Mouse (Mus musculus) stomach, postnatal 0 days (tissue): Measurements from ENCODE around the gene Adk. TPM values are rescaled to one million over a fixed set of nuclear protein-coding genes. Genes with fewer than 3 reads are reported as not detected.

Source experiments
- ATAC-seq: fragments of 200-750 bp; cut with Nextera tagmentation; 2 replicates; pipeline ENCODE4 v1.8.0; 2017; ENCODE audit not compliant: low FRiP score, low TSS enrichment
- DNase-seq: peaks from one replicate; pipeline ENCODE4 v3.0.0-alpha.2; 2016; ENCODE audit warnings: low spot score
- H3K27ac ChIP-seq: fragments of 300-500 bp; sonication (generic); replicated peaks from 2 replicates; pipeline ENCODE4 v1.5.1; 2014; ENCODE audit warnings: mild to moderate bottlenecking, control low read depth
- H3K27me3 ChIP-seq: fragments of 300-500 bp; sonication (generic); 2 replicates; pipeline ENCODE4 v1.6.1; 2014; ENCODE audit warnings: low read length; ENCODE audit not compliant: control insufficient read depth, insufficient read depth
- H3K36me3 ChIP-seq: fragments of 300-500 bp; sonication (generic); 2 replicates; pipeline ENCODE4 v1.6.1; 2014; ENCODE audit warnings: low read length, mixed read lengths; ENCODE audit not compliant: control insufficient read depth, insufficient read depth
- H3K4me1 ChIP-seq: fragments of 300-500 bp; sonication (generic); replicated peaks from 2 replicates; pipeline ENCODE4 v1.6.1; 2014; ENCODE audit warnings: antibody characterized with exemption; ENCODE audit not compliant: control insufficient read depth, insufficient read depth
- H3K4me2 ChIP-seq: fragments of 300-500 bp; sonication (generic); replicated peaks from 2 replicates; pipeline ENCODE4 v1.6.1; 2014; ENCODE audit warnings: low read depth, mild to moderate bottlenecking, control low read depth, moderate library complexity
- H3K4me3 ChIP-seq: fragments of 300-500 bp; sonication (generic); 2 replicates; pipeline ENCODE4 v1.5.1; 2014; ENCODE audit warnings: low read depth, low read length, control low read depth
- H3K9ac ChIP-seq: fragments of 300-500 bp; sonication (generic); 2 replicates; pipeline ENCODE4 v1.6.1; 2014; ENCODE audit warnings: mild to moderate bottlenecking, low read length, control low read depth, mixed read lengths
- H3K9me3 ChIP-seq: fragments of 300-500 bp; sonication (generic); 2 replicates; pipeline ENCODE4 v1.6.1; 2016; ENCODE audit warnings: low read length; ENCODE audit not compliant: control insufficient read depth
- CTCF ChIP-seq: IDR thresholded peaks from 2 replicates; pipeline ENCODE4 v1.5.1; 2016; ENCODE audit warnings: antibody characterized with exemption, low read depth, mild to moderate bottlenecking, moderate library complexity
- EP300 ChIP-seq: optimal IDR thresholded peaks from 2 replicates; pipeline ENCODE3; 2016; ENCODE audit warnings: antibody characterized with exemption
- WGBS: fragments of 180-500 bp; shearing (Covaris S2); extraction: QIAGEN DNeasy Blood & Tissue Kit; methylation state at CpG from one replicate; pipeline ENCODE4 v1.1.7; 2014; 5-methylcytosine and 5-hydroxymethylcytosine counted together
- polyA plus RNA-seq: library from polyadenylated mRNA; unstranded; fragments of >200 nt; fragmentation: Nextera tagmentation; extraction: Ambion mirVana; gene quantifications from 2 replicates; pipeline ENCODE4 v1.2.1, GENCODE M21; 2015

Adk gene
- polyA plus RNA-seq, 1 experiment from 2014 or later = 106 TPM

GRCm38 (mm10) chr14:21372689-21373088 is 320.3 kb downstream of the Adk start:
- Histone ChIP-seq H3K9me3 (no peaks in the 10 kb centered on the region), H3K4me3 (no peak overlapping the region), H3K36me3 (no peaks in the 10 kb centered on the region), H3K9ac (no peak overlapping the region), H3K4me1 (no peaks in the 10 kb centered on the region), H3K27ac (no peak overlapping the region), H3K4me2 (no peak overlapping the region), H3K27me3 (no peaks in the 10 kb centered on the region)
- TF ChIP-seq CTCF (no peak), EP300 (no peak)
- DNase-seq = no peak
- 88% methylated on average over 5 of the region's 5 CpGs for WGBS
- ATAC-seq = no peak

- WGBS = 75% methylated on average over 5 of the region's 5 CpGs
- H3K4me1 ChIP-seq = no peaks in the 10 kb centered on the region
- H3K4me3 ChIP-seq = no peak overlapping the region
- H3K9ac ChIP-seq = no peak overlapping the region
- ATAC-seq (no peak), DNase-seq (no peak)
- no peaks in the 10 kb centered on the region for H3K9me3 ChIP-seq
- H3K4me2 ChIP-seq = no peak overlapping the region
- H3K27ac ChIP-seq = no peak overlapping the region
- H3K36me3 ChIP-seq = no peaks in the 10 kb centered on the region; the same call in 1 of the 2 replicates
- TF ChIP-seq CTCF (no peak), EP300 (no peak)
- no peaks in the 10 kb centered on the region for H3K27me3 ChIP-seq
Measured at GRCm38 (mm10) chr14:21383701-21384428, 331.5 kb downstream of the Adk start.

GRCm38 (mm10) chr14:21399506-21399905 is 347.1 kb downstream of the Adk start:
- no peak for TF ChIP-seq EP300
- no peak for TF ChIP-seq CTCF
- WGBS = 77% methylated on average over 7 of the region's 7 CpGs
- no peak for ATAC-seq
- H3K36me3 ChIP-seq = no peaks in the 10 kb centered on the region
- H3K4me3 ChIP-seq = no peak overlapping the region
- DNase-seq = no peak
- no peak overlapping the region for H3K4me2 ChIP-seq
- no peak overlapping the region for H3K9ac ChIP-seq
- H3K9me3 ChIP-seq = no peaks in the 10 kb centered on the region
- H3K27me3 ChIP-seq = no peaks in the 10 kb centered on the region
- no peaks in the 10 kb centered on the region for H3K4me1 ChIP-seq
- no peak overlapping the region for H3K27ac ChIP-seq

GRCm38 (mm10) chr14:21402157-21402601 is 349.8 kb downstream of the Adk start:
- ATAC-seq (no peak), DNase-seq (no peak)
- H3K9me3 ChIP-seq = no peaks in the 10 kb centered on the region
- no peaks in the 10 kb centered on the region for H3K4me1 ChIP-seq
- H3K27ac ChIP-seq = peak overlapping the region; percentile 58; the same call in 1 of the 2 replicates
- H3K27me3 ChIP-seq = no peaks in the 10 kb centered on the region
- peak; percentile 22; the same call in 1 of the 2 replicates for TF ChIP-seq CTCF
- no peak for TF ChIP-seq EP300
- H3K4me3 ChIP-seq = no peak overlapping the region
- H3K9ac ChIP-seq = no peak overlapping the region
- H3K4me2 ChIP-seq = no peak overlapping the region
- 49% methylated on average over 8 of the region's 8 CpGs for WGBS
- no peaks in the 10 kb centered on the region for H3K36me3 ChIP-seq

GRCm38 (mm10) chr14:21402621-21403405 is 350.4 kb downstream of the Adk start:
- Histone ChIP-seq H3K4me1 (no peaks in the 10 kb centered on the region), H3K9ac (no peak overlapping the region), H3K9me3 (no peaks in the 10 kb centered on the region), H3K36me3 (no peaks in the 10 kb centered on the region), H3K4me3 (no peak overlapping the region), H3K4me2 (no peak overlapping the region), H3K27me3 (no peaks in the 10 kb centered on the region), H3K27ac (0 out of 2 replicates have a peak overlapping the region, but pooled peaks have one; percentile 58)
- TF ChIP-seq CTCF (no peak), EP300 (no peak)
- 50% methylated on average over 8 of the region's 8 CpGs for WGBS
- DNase-seq (no peak), ATAC-seq (no peak)

- H3K27ac ChIP-seq = no peak overlapping the region
- ATAC-seq (no peak), DNase-seq (no peak)
- 56% methylated on average over 5 of the region's 5 CpGs for WGBS
- H3K4me1 ChIP-seq = no peaks in the 10 kb centered on the region
- no peaks in the 10 kb centered on the region for H3K36me3 ChIP-seq
- H3K9me3 ChIP-seq = no peaks in the 10 kb centered on the region
- no peak overlapping the region for H3K4me2 ChIP-seq
- H3K9ac ChIP-seq = no peak overlapping the region
- TF ChIP-seq EP300 (no peak), CTCF (no peak)
- no peaks in the 10 kb centered on the region for H3K27me3 ChIP-seq
- H3K4me3 ChIP-seq = no peak overlapping the region
Measured at GRCm38 (mm10) chr14:21406946-21407345, 354.6 kb downstream of the Adk start.
